Mouse (Mus musculus) forelimb bud, embryonic 11.5 days (tissue): ENCODE results near the gene Spns1.
"Not testable (repeated sequence)": the region's sequence is repeated elsewhere in the genome, so short reads cannot be mapped to it uniquely, and the experiment has no call there.

Experiments
- DNase-seq: peaks from one replicate; pipeline ENCODE4 v3.0.0-alpha.2; 2012; ENCODE audit warnings: low read depth, low spot score

The Spns1 gene

GRCm38 (mm10) chr7:126377278-126378158, at the start of gene Spns1:
TSS of gene Spns1 (minus strand) at chr7:126377450.
- DNase-seq: peak; percentile 97

GRCm38 (mm10) chr7:126424161-126424560, 46.9 kb upstream of the Spns1 start:
- DNase-seq: no peak

GRCm38 (mm10) chr7:126421756-126422155, 44.5 kb upstream of the Spns1 start:
- DNase-seq: no peak

GRCm38 (mm10) chr7:126418496-126418895, 41.2 kb upstream of the Spns1 start:
- no peak for DNase-seq

DNA sequence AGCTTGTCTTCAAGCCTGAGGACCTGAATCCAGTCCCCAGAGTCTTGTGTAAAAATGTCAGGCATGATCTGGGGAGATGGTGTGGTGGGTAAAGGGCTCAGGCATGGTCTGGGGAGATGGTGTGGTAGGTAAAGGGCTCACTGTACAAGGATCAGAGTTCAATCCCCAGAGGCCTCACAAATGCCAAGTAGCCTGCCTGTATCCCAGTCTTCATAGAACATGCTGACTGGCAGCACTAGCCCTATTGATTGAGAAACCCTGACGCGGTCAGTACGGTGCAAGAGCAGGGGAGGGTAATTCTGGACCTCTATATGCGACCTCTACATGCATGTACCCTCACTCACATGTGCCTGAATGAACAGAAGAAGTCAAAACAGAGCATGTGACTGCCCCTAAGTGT, 40.4 kb upstream of the Spns1 start:
- no peak for DNase-seq

GRCm38 (mm10) chr7:126417045-126417444, 39.8 kb upstream of the Spns1 start:
- DNase-seq: no peak

DNA sequence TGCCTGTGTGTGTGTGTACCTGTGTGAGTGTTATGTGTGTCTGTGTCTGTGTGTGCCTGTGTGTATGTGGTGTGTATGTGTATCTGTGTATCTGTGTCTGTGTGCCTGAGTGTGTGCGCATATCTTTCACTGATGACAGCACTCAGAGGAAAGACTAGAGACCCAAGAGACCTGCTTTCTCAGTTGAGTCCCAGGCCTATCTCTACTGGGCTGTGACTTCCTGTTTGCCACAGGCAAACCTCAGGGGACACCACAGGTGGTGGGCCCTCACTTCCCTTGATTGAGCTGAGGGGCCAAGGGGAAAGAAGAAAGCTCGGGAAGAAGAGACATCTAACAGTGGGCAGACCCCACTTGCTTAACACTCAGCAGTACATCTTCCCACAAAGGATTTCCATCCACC, 39.4 kb upstream of the Spns1 start:
- DNase-seq: no peak

DNA sequence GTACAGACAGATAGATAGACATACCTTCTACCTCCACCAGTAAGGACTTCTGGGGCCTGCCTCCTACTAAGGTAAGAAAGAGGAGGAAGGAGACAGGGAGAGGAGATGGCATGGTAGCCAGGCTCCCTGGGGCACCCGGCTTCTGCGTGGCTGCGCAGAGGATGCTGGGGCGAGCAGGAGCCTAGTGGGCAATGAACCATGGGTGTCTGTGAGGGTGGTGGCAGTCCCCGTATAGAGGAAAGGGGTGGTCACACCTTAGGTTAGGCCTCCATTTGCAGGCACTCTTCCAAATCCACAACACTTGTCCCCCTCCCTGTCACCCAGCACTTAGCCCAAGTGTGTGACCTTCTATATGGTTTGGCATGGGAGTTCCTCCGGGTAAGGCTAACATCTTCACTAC, 37.5 kb upstream of the Spns1 start, which contains the start of gene Cd19:
Cd19 (minus strand) TSS at position 165 of the 400 bp plus-strand sequence.
- DNase-seq: no peak

DNA sequence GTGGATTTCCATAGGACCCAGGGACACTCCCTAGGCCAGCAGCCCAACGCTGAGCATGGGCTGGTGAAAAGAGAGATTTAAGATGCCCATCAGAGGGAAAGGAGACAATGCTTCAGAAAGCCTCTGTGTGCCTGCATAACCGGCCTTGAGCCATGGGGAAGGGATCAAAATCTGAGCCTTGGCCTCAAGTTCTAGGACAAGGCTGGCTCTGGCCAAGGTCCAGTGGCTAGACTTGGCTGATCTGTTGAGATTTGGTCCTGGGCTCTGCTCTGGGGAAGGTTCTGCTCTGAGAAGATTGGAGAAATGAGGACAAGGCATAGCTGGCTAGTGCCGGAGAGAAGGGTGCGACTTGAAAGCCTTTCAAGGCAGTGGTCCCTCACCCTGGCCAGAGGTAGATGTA, 33.8 kb upstream of the Spns1 start:
- no peak for DNase-seq

DNA sequence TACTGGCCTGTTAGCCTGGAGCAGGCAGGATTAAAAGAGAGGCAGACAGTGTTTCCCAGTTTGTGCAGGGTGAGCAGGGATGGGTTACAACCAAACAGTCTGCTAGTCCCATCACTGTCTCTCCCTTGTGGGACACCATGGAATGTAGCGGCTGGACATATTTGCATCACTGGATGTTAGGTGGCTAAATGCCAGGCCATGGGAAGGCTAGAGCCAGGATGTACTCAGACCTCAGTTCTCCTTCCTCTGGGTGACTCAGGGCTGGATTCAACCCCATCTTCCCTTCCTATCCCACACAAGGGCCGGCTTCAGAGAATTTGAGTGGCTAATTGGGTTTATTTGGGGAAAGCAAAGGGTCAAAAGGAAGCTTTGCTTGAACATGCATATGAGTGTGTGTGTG, 31.4 kb upstream of the Spns1 start:
- no peak for DNase-seq

- not testable (repeated sequence) for DNase-seq
Measured at GRCm38 (mm10) chr7:126402518-126402917, 25.3 kb upstream of the Spns1 start.

DNA sequence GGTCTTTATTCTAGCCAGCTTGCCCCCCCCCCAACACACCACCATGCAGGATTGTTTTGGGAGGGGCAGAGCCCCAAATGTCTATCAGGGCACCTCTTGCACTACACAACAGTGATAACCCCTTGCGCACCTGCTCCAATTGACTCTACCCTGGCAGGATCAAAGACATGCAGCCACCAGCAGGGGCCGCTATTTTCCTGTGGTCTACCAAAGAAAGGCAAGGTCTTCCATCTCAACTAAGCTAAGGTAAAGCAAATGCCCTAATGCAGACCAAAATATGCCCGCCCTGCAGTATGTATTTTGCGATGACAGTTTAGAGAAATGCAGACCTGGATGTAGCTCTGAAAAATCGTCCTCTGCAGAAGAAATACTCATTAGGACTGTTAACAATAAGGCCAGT, 22.3 kb upstream of the Spns1 start:
- DNase-seq: peak; percentile 76

DNA sequence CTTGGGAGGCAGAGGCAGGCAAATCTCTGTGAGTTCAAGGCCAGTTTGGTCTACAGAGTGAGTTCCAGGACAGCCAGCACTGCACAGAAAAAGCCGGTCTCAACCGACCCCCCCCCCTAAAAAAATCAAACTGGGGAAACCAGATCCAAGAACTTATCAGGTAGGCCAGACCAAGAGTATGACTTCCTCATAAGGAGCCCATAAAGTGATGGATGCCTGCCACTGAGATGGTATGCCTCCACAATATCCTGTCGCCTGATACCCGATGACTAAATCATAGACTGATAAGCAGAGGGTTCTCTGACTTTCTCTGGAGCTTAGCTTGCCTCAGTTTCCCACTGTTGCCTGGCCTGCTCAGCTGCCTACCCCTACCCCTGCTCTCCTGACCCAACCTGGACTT, 20.6 kb upstream of the Spns1 start:
- DNase-seq: no peak

DNA sequence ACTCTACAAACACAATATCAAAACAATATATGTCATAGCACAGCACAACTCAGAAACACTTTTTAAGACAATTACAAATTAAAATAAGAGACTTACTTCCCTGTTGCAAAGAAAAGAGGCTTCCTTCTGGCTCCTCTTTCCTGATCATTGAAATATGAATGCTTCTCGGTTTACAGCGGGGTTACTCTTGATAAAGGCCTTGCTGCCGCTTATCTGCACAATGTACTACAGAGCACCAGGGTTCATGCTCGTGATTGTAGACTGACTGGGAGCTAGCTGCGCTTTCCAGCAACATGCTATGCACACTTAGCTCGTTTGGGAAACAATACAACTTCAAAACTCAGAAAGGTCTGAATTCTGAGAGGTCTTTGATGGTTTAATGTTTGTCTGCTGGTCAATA, 20.0 kb upstream of the Spns1 start:
- no peak for DNase-seq

- peak; percentile 100 for DNase-seq
Measured at GRCm38 (mm10) chr7:126396298-126397119, 19.3 kb upstream of the Spns1 start, which contains the start of gene Nfatc2ip. TSS of gene Nfatc2ip (minus strand) at chr7:126396737.

DNA sequence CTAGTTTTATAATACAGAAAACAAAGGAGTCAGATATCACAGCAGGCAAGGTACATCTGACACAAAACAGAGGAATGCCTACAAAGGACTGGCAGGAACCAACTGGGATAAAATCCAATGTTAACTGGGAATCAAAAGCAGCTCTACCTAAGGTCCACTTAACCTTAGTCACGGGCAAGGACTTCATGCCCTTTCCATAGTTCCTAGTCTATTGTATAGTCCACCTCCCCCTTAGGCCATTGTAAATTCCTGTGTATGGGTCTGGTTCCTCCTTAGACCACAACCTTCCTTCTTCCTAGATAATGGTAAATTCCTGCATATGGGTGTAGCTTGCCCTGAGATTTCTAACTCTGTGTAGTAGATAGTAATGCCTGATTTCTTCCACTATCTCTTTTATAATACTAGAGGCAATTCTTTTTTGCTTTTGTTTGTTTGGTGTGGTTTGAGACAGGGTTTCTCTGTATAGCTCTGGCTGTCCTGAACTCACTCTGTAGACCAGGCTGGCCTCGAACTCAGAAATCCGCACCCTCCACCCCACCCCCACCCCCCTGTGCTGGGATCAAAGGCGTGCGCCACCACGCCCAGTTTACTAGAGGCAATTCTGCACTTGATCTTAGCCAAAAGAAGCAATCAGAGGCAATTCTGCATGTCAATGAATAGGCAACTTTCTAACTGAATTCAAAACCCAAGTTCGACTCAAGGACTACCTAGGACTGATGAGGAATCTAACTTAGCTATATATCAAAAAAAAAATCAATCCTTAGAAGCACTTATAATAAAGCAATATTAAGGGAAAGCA, 15.0 kb upstream of the Spns1 start:
- DNase-seq: not testable (repeated sequence)

DNA sequence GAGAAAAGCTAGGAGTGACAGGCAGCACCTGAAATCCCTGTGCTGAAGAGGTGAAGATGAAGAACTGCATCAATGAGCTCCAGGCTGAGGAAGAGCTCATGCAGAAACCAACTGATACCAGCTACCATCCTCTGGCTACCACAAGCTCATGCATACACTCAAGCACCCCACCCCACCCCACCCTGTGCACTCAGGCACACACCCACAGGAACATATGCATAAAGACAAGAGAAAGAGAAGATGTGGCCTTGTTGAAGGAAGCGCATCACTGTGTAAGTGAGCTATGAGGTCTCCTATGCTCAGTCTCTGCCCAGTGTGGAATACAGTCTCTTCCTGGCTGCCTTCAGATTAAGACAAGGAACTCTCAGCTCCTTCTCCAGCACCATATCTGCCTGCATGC, 10.9 kb upstream of the Spns1 start:
- DNase-seq: no peak

DNA sequence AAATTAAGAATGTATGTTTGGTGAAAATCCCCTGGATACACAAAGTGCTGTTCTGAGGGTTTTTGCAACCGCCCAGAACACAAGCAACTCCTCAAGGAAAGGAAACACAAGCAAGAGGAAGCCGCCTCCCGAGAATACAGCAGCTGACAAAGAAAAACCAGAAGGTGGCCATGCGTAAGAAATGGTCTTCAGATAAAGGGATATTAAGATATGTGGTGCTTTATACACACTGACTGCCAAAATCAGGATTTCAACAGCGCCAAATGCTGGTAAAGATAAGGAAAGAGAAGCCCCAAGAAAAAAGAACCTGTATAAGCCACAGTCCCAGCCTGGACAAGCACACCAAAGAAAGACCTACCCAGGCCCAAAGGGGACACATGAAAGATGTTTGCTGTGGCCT, 6.3 kb upstream of the Spns1 start:
- DNase-seq: no peak

GRCm38 (mm10) chr7:126376903-126377277, 360 bp downstream of the Spns1 start:
- DNase-seq: no peak

- no peak for DNase-seq
Measured at GRCm38 (mm10) chr7:126375012-126375411, 2.2 kb downstream of the Spns1 start.

GRCm38 (mm10) chr7:126374526-126374925, 2.7 kb downstream of the Spns1 start:
- DNase-seq: no peak

- no peak for DNase-seq
Measured at GRCm38 (mm10) chr7:126373007-126373406, 4.2 kb downstream of the Spns1 start.
